Mouse (Mus musculus) ES-Bruce4 (cell line): ENCODE measurements at regions not wholly inside any gene's neighbourhood (a gene's known extent, or its start where the extent isn't known, plus 50 kb on each side); places are given as distances from the start of the nearest gene placed in this dataset.

Source experiments
- EP300 ChIP-seq: IDR thresholded peaks from 2 replicates; pipeline ENCODE4 v1.6.1; 2011; ENCODE audit warnings: low read depth, low read length; ENCODE audit not compliant: insufficient read depth
- POLR2A ChIP-seq: IDR thresholded peaks from one replicate; pipeline ENCODE4 v1.8.1; 2011; ENCODE audit warnings: low read length; ENCODE audit not compliant: insufficient read depth

DNA sequence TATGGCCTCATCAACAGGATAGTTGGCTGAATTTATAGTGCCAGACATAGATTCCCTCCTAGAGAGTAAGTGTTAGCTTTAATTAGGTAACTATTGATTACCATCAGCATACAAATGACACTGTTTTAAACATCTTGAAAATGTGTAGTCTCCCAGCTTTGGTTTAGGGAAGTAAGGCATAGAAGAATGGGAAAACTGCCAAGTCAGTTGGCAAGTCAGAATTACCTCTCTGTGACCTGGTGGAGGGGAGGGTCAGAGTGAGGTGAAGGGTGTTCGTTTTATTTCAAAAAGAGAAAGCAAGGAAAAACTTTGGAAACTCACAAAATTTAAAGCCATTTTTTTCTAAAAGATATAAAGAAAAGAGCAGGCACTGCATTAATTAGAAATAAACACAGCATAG, 680.2 kb upstream of the Kif18a start:
- TF ChIP-seq EP300 (no peak), POLR2A (no peak)
